Mouse (Mus musculus) left cerebral cortex, adult 9 months (tissue): ENCODE data around the gene Hadh.
A peak's percentile ranks its signal among the peaks of the same experiment; 100 is the strongest.

Source experiments
- DNase-seq, 2 experiments: peaks; one replicate each; pipeline ENCODE4 v3.0.0; 2022; ENCODE audit warnings: low spot score in 2 of 2

Hadh gene

GRCm38 (mm10) chr3:131271559-131272373 is at the start of gene Hadh:
Gene Hadh, minus strand, starts transcription at chr3:131272101.
- peak; percentile 30 to 74 for DNase-seq

DNA sequence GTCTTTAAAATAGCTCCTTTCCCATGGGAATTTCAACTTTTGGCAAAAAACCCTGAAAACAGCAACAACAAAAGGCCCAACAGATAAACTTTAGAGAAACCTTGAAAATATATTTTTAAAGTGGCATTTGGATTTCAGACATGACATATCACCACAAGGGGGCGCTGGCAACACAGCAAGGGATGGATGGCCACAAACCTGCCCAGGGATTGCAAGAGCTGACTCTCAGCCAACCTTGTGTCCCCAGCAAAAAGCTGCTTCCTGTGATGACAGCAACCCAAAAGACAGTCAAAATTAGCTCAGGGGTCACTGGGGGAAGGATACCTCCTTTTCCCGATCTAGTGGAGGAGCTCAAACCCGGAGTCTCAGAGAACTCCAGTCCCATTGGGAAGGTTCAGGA is 48.3 kb upstream of the Hadh start:
- DNase-seq: peak in 1 of 2 experiments; percentile 79

DNA sequence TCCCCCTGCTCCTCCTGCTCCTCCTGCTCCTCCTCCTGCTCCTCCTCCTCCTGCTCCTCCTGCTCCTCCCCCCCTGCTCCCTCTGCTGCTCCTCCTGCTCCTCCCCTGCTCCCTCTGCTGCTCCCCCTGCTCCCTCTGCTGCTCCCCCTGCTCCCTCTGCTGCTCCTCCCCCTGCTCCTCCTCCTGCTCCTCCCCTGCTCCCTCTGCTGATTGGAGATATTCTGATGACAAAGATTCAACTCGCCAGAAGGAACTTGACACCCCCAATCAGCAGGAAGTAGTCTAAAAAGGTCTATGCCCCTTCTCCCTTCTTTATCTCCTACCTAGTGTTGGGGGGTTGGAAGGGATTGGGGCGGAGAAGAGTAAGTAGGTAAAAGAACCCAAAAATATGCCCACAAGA is 46.3 kb upstream of the Hadh start:
- no peak for DNase-seq

GRCm38 (mm10) chr3:131317126-131317525 is 45.2 kb upstream of the Hadh start:
- DNase-seq: no peak

GRCm38 (mm10) chr3:131315957-131316510 is 44.1 kb upstream of the Hadh start:
- no peak for DNase-seq

- no peak for DNase-seq
Measured at GRCm38 (mm10) chr3:131312340-131312739, 40.4 kb upstream of the Hadh start.

DNA sequence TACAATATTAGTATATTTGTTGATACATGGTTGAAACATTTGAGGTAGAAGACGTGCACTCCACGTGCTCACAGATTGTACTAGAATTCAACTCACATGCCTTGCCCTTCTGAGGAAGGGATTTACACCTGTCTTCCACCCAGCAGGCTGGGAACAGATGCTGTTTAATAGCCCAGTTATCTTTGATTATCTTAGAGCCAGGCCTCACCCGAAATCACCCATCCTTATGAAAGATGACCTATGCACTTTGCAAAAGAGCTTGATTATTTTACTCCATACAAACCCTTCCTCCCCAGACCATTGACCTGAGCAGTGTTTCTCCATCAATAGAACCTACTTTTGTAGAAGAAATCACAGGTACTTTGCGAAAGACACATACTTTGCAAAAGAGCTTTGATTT is 38.7 kb upstream of the Hadh start:
- no peak for DNase-seq

GRCm38 (mm10) chr3:131307811-131308210 is 35.9 kb upstream of the Hadh start:
- DNase-seq: no peak

- DNase-seq: no peak
Measured at GRCm38 (mm10) chr3:131306255-131306654, 34.4 kb upstream of the Hadh start.

GRCm38 (mm10) chr3:131303320-131303714 is 31.4 kb upstream of the Hadh start:
- no peak for DNase-seq

DNA sequence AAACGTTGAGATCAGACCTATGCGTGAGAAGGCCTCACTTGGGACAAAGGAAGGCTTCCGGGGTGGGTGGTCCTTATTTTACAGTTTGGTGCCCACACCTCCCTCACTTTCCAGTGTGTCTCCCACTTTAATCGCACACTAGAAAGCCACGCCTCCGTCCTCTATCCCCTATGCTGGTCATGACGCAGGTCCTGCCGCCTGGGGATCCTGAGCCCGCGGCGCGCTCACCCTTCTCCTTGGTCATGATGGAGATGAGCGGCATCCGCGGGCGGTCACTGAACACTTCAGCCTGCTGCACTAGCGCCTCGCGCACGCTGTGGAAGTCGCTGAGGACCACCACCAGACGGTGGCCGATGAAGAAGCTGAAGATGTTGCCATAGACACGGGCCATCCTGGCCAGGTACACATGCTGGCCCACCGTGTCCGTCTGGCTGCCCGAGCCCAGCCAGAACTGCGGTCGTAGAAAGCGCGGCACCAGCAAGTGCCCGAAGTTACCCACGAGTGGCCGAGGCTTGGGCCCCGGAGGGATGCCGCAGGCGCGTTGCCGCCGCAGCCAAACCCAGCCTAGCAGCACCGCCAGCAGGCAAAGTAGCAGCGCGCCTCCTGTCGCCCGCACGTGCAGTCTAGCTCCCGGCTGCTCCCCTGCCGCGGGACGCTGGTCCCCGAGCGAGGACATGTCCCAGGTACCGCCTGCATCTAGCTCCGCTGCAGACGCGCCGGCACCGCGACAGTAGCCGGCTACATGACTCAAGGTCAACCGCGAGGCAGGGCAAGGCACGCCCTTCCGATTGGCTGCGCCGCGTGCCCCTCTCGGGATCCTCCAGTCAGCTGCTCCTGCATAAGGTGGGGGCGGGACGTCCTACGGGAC is 30.8 kb upstream of the Hadh start, which contains the start of gene Cyp2u1:
Gene Cyp2u1, minus strand, starts transcription at position 776 of the 868 bp plus-strand sequence.
- DNase-seq: peak; percentile 79 to 92

DNA sequence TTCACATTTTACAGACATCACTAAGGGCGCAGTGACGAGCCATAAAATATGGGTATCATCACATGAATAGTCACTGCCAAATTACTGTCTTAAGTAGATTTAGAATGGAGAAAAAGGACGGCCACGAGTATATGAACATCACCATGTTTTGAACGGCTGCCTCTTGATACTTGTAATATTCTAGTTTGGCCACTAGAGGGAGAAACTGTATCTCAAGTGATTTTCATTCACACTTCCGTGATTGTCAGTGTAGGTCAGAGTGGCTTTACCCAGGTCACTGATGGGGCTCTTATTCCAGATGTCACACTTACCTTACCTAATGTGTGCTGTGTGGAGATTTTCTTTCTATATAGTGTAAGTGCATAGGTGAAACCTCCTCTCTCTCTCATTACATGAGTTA is 28.0 kb upstream of the Hadh start:
- DNase-seq: no peak

DNA sequence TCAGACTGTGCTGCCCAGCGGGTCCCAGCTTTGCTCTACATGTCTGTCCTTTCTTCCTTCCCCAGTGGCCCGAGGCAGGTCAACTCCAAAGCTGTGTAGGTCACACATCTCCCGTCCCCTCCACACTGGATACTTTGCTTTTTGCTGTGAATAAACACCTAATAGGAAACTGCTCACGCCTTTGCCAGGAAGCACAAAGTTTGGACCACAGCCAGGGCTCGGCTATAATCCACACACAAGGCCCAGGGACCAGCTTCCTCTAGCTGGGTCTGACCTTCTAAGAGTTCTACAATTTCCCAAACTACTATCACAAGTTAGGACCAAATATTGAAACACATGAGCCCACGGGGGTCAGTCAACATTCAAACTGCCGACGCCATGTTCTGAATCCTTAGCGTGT is 27.2 kb upstream of the Hadh start:
- DNase-seq: no peak

DNA sequence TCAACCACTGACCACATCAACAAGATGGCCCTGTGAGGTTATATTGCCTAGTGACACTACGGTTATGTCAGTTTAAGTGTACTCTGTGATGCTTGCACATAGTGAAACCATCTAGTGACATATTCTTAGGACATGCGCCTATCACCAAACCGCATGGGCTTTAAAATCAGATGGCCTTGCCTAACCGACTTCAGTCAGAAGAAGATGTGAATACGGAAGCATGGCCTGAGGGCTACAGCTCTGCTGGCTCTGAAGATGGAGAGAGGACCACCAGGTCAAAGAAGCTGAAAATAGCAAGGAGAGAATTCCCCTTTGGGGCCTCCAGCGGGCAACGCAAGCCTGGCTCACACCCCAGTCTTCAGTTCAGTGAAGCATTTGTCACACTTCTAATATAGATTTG is 25.0 kb upstream of the Hadh start:
- no peak for DNase-seq

DNA sequence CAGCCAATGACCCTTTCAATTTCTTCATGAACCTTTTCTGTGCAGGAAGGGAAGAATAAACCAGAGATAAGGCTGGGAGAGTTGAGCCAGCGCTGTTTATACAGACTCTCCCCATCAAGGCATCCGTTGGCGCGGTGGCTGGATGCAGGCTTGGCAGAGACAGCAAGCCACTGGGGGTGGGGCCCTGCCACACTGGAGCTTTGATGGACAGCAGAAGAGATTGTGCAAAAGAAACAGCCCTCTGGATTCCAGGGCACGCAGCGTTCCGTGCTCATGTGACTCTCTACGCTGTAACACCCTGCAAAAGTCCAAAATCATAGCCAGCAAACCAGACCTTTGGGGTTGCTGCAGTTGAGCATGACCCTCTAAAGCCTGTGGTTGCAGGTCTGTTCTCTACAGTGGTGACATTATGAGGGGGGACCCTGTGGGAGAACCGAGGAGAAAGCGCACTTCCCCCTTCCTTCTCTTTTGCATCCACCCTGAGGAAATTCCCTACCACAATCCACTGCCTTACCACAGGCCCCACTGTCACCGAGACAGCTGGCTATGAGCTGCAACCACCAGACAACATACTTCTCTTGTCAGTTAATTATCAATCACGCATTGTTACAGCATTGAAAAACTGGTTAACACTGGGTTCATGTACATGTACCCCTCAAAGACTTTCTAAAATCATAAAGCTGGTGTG is 23.8 kb upstream of the Hadh start:
- no peak for DNase-seq

DNA sequence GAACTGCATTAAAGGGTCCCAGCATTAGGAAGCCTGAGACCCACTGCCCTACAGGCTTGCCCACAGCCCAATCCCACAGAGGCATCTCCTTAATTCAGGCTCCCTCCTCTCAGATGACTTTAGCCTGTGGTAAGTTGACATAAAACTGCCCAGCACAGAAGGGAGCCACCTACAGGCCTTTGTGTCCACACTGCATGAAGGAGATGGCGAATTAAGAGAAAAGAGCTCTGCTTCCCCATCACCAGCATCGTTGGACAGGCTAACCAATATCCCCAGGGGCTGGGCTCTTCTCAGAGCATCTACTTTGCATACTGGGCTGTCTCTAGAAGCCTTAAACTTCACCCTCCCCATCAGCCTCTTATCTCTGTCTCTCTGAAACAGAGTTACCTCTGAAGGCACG is 22.6 kb upstream of the Hadh start:
- DNase-seq: no peak

DNA sequence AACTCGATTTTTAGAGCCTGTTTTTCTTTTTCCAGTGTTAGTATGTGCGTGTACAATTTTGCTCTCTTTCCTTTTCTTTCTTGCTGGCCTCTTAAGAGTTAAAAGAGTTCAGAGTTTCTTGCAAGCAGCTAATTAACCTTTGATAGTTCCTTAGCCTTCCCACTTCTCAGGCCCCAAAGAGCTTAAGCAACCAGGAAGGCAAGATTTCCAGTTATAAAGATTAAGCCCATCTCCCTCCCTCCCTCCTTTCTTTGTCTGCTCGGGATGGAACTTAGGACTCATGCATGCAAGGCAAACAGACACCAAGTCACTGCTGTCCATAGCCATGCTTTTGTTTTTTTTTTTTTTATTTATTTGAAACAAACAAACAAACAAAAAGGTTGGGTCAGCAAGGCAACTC is 21.1 kb upstream of the Hadh start:
- DNase-seq: no peak

DNA sequence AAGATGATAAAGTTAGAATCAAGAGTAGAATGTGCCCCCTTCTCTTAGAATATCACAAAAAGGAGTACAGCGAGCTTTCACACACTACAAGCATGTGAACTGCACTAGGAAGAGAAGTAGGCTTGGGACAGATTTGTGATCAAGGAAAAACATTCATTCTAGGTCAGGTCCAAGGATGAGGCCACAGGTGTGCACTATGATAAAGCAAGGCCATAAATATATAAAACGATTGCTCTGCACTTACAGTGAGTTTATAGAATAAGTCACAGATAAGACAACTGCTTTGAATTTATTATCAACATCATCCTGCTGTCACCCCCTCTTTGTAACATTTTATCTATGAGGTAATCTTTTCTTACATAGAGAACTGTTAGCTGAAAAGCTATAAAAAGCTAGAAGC is 20.4 kb upstream of the Hadh start:
- no peak for DNase-seq

DNA sequence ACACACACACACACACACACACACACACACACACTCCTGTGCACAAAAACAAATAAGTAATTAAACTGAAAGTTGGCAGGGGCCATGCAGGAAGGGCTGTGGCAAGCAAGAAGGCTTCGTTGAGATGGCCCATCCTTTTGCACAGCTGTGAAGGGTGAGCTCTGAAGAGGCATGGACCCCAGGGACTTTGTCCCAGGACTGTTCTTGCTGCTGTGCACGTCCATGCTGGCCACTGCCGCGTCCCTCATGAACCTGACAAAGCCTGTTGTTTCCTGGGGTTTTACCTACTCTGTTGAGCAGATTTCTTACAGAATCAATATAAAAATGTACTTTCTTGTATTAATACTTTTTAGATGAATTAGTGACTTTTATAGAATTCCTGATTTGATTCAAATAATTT is 20.0 kb upstream of the Hadh start:
- DNase-seq: no peak

DNA sequence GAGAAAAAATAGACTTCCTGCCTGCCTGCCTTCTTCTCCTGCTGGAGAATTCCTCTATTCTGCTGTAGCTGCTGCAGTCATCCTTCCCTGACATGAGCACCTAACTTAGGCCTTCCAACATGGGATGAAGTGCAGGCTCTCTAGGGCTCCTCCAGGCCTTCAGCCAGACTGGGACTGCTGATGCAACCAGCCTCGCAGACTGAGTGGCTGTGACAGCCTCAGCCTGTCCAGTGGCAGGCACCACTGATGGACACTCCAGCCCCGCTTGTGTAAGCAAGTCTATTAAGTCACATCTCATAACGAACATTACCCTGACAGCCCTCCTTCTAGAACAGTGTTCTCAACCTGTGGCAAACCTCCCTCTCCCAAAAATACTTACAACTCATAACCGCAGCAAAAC is 2.2 kb upstream of the Hadh start:
- DNase-seq: no peak

DNA sequence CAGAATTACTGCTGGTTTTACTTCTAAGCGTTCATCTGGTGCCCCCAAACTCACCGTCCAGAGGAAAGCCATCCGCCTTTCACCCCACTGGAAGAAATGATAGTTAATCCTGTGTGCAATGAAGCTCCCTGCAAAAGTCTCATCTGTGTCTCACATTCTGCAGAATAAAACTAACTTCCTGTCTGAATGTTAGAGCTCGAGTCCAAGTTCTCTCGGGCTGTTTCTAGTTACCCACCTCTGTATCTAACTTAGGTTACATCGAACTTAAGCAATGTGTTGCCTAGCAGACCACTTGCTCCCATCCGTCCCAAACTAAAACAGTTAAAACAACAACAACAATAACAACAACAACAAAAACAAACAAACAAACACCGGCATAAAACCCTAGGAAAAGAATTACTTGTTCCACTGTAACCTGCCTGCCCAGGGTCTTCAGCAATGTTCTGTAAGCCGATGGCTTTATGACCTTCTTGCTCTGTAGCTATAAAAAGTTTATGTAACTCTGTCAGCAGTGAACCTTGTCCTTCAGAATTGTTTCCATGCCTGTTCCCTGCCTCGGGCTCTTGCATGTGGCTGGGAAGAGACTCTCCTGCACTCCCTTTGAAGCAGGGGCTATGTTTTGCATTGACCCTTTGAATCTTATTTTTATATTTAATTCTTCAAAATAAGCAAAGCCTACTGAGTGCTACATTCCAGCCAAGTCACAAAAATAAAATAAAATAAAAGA is 636 bp upstream of the Hadh start:
- no peak for DNase-seq
